Mouse (Mus musculus): ENCODE results near the gene Ankrd33b.

GRCm38 (mm10) chr15:31247035-31247434 is 120.5 kb downstream of the Ankrd33b start:
- TF ChIP-seq CTCF (conservative IDR thresholded peaks at IDR 0.05; ENCODE audit: low read length) (no peak), NANOG (IDR thresholded peaks at IDR 0.05; ENCODE audit: borderline replicate concordance, low read length) (no peak)
